Mouse (Mus musculus) intestine, embryonic 14.5 days (tissue): Measurements from ENCODE around the gene Schip1. TPM values are rescaled to one million over a fixed set of nuclear protein-coding genes. Genes with fewer than 3 reads are reported as not detected.
"Not testable (repeated sequence)": the region's sequence is repeated elsewhere in the genome, so short reads cannot be mapped to it uniquely, and the experiment has no call there.

Experiments used
- ATAC-seq: fragments of 200-750 bp; cut with Nextera tagmentation; replicated peaks from 2 replicates; pipeline ENCODE4 v1.8.0; 2017; ENCODE audit warnings: low read depth, moderate number of reproducible peaks, moderate TSS enrichment, moderate library complexity; ENCODE audit not compliant: low FRiP score, low TSS enrichment
- DNase-seq: peaks from one replicate; pipeline ENCODE4 v3.0.0-alpha.2; 2018; ENCODE audit warnings: low spot score
- H3K27ac ChIP-seq: fragments of 300-500 bp; sonication (generic); 2 replicates; pipeline ENCODE4 v1.5.1; 2014; ENCODE audit warnings: low read depth, mild to moderate bottlenecking, control low read depth
- H3K27me3 ChIP-seq: fragments of 300-500 bp; sonication (generic); replicated peaks from 2 replicates; pipeline ENCODE4 v1.6.1; 2014; ENCODE audit warnings: low read length, control low read depth; ENCODE audit not compliant: control insufficient read depth, insufficient read depth
- H3K36me3 ChIP-seq: fragments of 300-500 bp; sonication (generic); 2 replicates; pipeline ENCODE4 v1.6.1; 2014; ENCODE audit warnings: low read length, control low read depth; ENCODE audit not compliant: control insufficient read depth, insufficient read depth
- H3K4me1 ChIP-seq: fragments of 300-500 bp; sonication (generic); replicated peaks from 2 replicates; pipeline ENCODE4 v1.6.1; 2014; ENCODE audit warnings: low read length, control low read depth, mixed read lengths; ENCODE audit not compliant: control insufficient read depth, insufficient read depth
- H3K4me2 ChIP-seq: fragments of 300-500 bp; sonication (generic); 2 replicates; pipeline ENCODE4 v1.6.1; 2014; ENCODE audit warnings: low read length
- H3K4me3 ChIP-seq: fragments of 300-500 bp; sonication (generic); 2 replicates; pipeline ENCODE4 v1.5.1; 2014; ENCODE audit warnings: low read depth, low read length, control low read depth, mixed read lengths
- H3K9ac ChIP-seq: fragments of 300-500 bp; sonication (generic); 2 replicates; pipeline ENCODE4 v1.6.1; 2014; ENCODE audit warnings: mild to moderate bottlenecking, low read length
- H3K9me3 ChIP-seq: fragments of 300-500 bp; sonication (generic); 2 replicates; pipeline ENCODE4 v1.6.1; 2016; ENCODE audit warnings: low read length, control low read depth; ENCODE audit not compliant: control insufficient read depth
- WGBS: fragments of 180-500 bp; shearing (Covaris S2); extraction: QIAGEN DNeasy Blood & Tissue Kit; methylation state at CpG from one replicate; pipeline ENCODE4 v1.1.7; 2014; 5-methylcytosine and 5-hydroxymethylcytosine counted together
- polyA plus RNA-seq: library from polyadenylated mRNA; unstranded; fragments of >200 nt; fragmentation: Nextera tagmentation; extraction: Ambion mirVana; gene quantifications from 2 replicates; pipeline ENCODE4 v1.2.1, GENCODE M21; 2014

Schip1 gene
- polyA plus RNA-seq, 1 experiment from 2014 or later = 63.0 TPM

DNA sequence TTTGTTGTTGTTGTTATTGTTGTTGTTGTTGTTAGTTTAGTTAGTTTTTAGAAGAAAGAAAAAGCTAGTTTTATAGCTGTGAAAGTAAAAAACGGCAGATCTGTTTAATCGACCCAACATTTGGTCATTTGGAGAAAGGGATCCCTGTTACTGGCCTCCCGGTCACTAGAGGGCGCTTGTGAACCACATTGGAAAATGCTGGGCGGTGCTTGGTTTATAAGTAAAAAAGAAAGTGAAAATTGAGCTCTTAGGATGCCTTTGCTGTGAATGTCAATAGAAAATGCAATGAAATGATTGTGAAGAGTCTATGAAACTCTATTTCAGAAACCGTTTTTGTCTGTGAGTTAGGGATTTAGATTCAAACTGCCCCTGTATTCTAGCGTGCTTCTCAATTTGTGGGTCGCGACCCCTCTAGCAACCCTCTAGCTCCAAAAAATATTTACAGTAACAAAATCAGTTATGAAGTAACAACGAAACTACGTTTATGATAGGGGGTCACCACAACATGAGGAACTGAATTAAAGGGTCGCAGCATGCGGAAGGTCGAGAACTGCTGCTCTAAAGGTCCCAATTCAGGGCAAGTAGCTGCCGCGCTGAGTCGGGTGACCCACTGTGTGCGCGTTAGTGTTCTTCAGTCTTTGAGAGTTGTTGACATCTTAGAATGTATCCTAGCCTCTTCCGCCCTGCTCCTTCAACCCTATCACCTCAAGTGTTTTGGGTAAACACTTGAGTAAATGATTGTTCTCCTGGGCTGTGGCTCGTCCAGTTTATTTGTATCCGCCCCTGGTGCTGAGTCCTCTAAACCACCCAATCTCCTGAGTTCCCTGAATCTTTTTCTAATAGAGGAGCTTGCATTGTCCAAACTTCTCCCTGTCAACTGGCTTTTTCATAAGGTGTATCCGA lies 8.0 kb upstream of the Schip1 start:
- Histone ChIP-seq H3K4me2 (peak overlapping the region; percentile 46), H3K4me3 (peak overlapping the region; percentile 27; the same call in 1 of the 2 replicates), H3K36me3 (no peaks in the 10 kb centered on the region), H3K9me3 (no peaks in the 10 kb centered on the region), H3K4me1 (no peaks in the 10 kb centered on the region), H3K9ac (0 out of 2 replicates have a peak overlapping the region, but pooled peaks have one; percentile 5), H3K27me3 (0 out of 2 replicates have a peak, but pooled peaks cover 8% of the 10 kb centered on the region), H3K27ac (no peak overlapping the region)
- DNase-seq (peak; percentile 88), ATAC-seq (no peak)
- WGBS = 46% methylated on average over 23 of the region's 23 CpGs

DNA sequence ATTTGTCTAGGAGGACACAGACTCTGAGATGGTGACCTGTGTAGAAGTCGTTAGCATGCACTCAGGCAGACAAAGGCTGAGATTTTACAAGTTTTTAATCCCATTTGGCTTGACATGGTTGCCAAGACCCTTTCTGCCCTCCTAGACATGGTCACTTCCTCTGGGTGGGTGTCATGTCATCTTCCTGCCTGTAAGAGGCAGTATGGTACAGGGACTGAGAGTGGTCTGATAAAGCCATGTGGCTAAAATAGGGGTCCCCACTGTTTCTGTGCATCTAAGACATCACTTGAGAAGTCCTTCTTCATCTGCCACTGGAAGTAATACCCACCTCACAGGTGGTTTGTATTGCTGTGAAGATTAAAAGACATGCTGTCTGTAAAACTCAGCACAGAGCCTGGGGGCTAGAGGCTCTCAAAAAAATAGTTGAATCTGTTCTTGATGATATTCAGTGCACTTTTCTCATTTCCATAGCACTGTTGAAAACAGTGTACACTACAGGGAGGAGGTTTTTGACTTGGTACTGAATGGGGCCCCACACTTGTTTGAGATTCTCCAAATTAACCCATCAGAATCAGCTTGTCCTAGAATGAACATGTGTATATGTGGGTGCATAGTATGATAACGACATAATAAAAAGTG lies 5.3 kb upstream of the Schip1 start:
- WGBS = 46% methylated on average over 2 of the region's 2 CpGs
- no peak overlapping the region for H3K4me2 ChIP-seq
- DNase-seq (no peak), ATAC-seq (no peak)
- no peaks in the 10 kb centered on the region for H3K36me3 ChIP-seq
- H3K9me3 ChIP-seq = no peaks in the 10 kb centered on the region
- H3K9ac ChIP-seq = no peak overlapping the region
- no peak overlapping the region for H3K27ac ChIP-seq
- no peak overlapping the region for H3K4me3 ChIP-seq
- H3K27me3 ChIP-seq = 0 out of 2 replicates have a peak, but pooled peaks cover 8% of the 10 kb centered on the region
- no peaks in the 10 kb centered on the region for H3K4me1 ChIP-seq

DNA sequence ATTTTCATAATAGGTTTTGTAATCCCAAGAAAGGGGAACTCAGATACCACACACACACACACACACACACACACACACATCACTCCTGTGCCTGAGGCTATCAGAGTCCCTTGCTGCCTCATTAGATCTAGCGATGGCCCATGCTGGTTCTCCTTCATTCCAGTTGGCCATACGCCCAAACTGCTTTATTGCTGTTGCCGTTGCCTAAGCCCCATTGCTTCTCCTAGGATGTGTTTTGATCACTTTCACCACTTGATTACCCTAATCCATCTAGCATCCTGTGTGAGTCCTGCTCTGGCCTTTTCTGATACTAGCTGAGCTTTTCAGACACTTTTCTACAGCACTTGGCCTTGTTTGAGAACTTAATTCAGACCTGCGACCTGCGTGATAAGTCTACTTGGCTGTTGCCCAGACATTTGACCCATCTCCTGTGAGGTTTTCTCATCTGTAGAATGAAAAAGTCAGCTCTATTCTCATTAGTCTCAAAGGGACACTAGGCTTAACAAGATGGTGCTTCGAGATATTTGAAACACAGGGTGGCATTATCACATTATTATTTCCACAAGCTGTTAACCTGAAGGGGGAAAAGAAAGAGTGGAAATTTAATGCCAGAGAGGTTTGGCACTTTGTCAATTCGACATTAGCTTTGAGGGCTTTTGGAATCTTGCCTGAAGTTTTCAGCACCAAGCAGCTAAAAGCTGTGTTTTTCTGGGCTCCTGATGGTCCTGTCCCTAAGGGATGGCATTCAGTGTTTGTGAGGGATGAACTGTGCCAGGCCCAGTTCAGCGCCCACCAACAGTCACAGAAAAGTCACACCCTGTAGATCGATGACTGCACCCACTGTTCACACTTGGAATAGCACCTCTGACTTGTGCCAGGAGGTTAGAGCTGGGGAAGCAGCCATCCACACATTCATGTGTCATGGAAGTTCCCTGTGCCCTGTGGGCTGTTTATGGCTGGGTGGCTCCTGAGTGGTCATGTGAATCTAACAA lies 7.1 kb downstream of the Schip1 start:
- 74% methylated on average over 9 of the region's 9 CpGs for WGBS
- H3K4me3 ChIP-seq = no peak overlapping the region
- no peaks in the 10 kb centered on the region for H3K4me1 ChIP-seq
- DNase-seq (no peak), ATAC-seq (no peak)
- no peak overlapping the region for H3K4me2 ChIP-seq
- H3K36me3 ChIP-seq = no peaks in the 10 kb centered on the region
- no peak overlapping the region for H3K27ac ChIP-seq
- H3K9ac ChIP-seq = no peak overlapping the region
- no peaks in the 10 kb centered on the region for H3K27me3 ChIP-seq
- H3K9me3 ChIP-seq = no peaks in the 10 kb centered on the region

DNA sequence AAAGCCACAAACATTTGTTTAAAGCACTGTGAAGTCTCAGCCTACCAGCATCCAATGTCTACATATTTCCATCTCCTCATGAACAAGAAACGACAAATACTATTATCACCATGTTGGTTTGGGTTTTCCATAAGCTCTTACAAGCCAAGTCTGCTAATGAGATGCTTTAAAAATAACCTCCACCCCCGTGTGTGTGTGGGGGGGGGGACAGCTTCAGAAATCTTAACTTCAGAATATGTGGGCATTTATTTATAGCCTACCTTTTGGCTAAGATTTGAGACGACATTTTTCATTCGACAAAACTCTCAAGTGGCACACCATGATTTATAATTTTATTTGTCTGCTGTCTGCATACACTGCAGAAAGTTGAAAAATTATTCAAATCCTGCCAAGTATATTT lies 12.8 kb downstream of the Schip1 start:
- DNase-seq (no peak), ATAC-seq (no peak)
- WGBS = 67% methylated on average over 4 of the region's 4 CpGs
- no peak overlapping the region for H3K27ac ChIP-seq
- no peaks in the 10 kb centered on the region for H3K27me3 ChIP-seq
- H3K9me3 ChIP-seq = no peaks in the 10 kb centered on the region
- H3K4me1 ChIP-seq = no peaks in the 10 kb centered on the region
- H3K36me3 ChIP-seq = no peaks in the 10 kb centered on the region
- no peak overlapping the region for H3K4me3 ChIP-seq
- no peak overlapping the region for H3K9ac ChIP-seq
- no peak overlapping the region for H3K4me2 ChIP-seq

DNA sequence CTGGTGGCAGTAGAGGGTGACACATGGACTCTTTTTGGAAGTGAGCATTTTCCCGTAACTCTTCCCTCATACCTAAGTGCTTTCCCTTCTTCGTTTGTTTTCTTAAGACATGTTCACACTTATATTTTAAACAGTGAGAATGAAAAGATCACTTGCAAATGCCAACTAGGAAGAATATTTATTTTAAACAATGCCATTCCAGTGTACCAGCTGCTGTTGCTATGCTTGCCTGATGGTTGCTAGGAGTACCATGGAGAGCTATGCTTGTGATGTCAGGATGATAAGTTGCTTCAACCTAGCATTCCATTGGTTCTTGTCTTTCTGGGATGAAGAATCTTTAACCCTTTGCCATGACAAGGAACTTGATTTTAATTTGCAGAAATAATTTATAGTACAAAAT lies 20.4 kb downstream of the Schip1 start:
- Histone ChIP-seq H3K27me3 (no peaks in the 10 kb centered on the region), H3K36me3 (no peaks in the 10 kb centered on the region), H3K4me2 (no peak overlapping the region), H3K9me3 (no peaks in the 10 kb centered on the region), H3K9ac (no peak overlapping the region), H3K4me1 (no peaks in the 10 kb centered on the region), H3K4me3 (no peak overlapping the region), H3K27ac (no peak overlapping the region)
- DNase-seq = no peak
- 63% methylated on average over 2 of the region's 2 CpGs for WGBS
- ATAC-seq = no peak

DNA sequence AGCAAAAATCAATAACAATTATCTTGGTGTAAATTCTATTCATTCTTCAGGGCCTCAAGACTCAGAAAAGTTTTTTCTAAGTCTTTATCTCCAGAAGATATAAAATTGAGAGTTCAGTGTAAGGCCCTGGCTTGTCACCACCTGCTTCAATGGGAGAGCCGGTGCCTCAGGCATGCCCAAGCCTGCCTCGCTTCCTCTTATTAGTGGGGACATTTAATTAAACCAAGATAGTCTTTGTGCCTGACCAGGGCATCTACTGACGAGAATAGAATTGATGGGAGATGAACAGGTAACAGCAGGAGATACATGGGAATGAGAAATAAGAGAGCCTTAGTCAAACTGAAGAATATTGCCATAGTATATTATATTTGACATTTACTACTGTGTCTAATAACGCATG lies 27.5 kb downstream of the Schip1 start:
- Histone ChIP-seq H3K4me1 (no peaks in the 10 kb centered on the region), H3K27ac (no peak overlapping the region), H3K36me3 (no peaks in the 10 kb centered on the region), H3K27me3 (no peaks in the 10 kb centered on the region), H3K4me2 (no peak overlapping the region), H3K9ac (no peak overlapping the region), H3K4me3 (no peak overlapping the region), H3K9me3 (no peaks in the 10 kb centered on the region)
- ATAC-seq (no peak), DNase-seq (no peak)
- WGBS = 77% methylated on average over 4 of the region's 4 CpGs

DNA sequence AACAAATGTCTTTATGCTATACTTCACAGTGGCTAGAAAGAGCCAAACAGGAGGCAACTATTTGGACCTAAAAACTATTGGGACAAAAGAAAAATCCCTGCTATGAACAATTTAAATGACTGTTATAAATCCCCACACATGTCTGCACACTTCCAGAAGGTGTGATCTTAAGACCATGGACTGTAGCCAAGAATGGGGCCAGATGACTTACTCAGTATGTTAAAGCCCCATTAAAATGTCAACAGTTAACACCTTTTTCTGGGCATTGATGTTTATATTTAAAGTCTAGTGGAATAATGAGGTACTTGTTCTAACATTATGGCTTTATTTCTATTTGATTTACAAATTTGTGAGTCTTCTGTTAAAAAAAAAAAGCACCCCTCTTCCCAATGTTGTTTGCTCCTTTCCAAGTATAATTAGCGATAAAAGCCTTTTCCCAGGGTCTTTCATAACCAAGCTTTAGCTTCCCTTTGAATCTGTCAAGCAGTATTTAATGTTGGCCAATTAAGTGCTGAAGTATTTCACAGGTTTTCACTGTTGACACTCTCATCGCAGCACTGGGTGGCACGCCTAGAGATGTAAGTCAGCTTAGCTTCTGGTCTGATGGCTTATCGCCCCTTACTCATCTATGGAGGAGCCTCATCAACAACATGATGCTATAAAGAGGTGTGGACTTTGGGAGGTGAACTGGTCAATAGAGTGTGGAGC lies 32.3 kb downstream of the Schip1 start:
- Histone ChIP-seq H3K36me3 (no peaks in the 10 kb centered on the region), H3K27ac (no peak overlapping the region), H3K9ac (no peak overlapping the region), H3K9me3 (no peaks in the 10 kb centered on the region), H3K27me3 (no peaks in the 10 kb centered on the region), H3K4me1 (no peaks in the 10 kb centered on the region), H3K4me3 (no peak overlapping the region), H3K4me2 (no peak overlapping the region)
- ATAC-seq = no peak
- DNase-seq = no peak
- 60% methylated on average over 4 of the region's 4 CpGs for WGBS

DNA sequence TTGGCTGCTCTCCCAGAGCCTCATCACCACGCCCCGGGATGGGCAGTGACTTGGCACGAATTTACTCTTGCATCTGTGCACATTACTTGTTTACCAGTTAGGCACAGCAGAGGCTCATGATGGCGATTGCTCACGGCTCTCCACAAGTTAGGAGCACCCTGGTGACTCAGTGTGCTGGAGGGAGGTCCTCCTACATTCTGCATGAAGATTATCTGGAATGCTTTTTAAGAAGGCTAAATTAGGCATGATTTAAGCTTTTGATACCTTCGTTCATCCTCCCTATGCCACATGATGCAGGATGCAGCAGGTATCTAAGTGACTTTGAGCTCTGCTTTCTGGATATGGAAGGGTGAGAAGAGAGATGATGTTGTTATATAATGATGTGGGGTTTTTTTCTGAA lies 35.0 kb downstream of the Schip1 start:
- not testable (repeated sequence) for H3K9ac ChIP-seq, ATAC-seq, H3K4me3 ChIP-seq, DNase-seq, H3K27me3 ChIP-seq, H3K27ac ChIP-seq, H3K36me3 ChIP-seq, H3K4me1 ChIP-seq, H3K4me2 ChIP-seq, H3K9me3 ChIP-seq
- 92% methylated on average over 6 of the region's 6 CpGs for WGBS
